Mouse (Mus musculus) left cerebral cortex, adult 8-10 months (tissue): ENCODE measurements around the gene Frmd4a. TPM values are rescaled to one million over a fixed set of nuclear protein-coding genes. Genes with fewer than 3 reads are reported as not detected.

Source experiments
- DNase-seq, 2 experiments: peaks; one replicate each; pipeline ENCODE4 v3.0.0; 2022; ENCODE audit warnings: low spot score in 2 of 2
- total RNA-seq, 4 experiments: library from RNA; stranded (reverse); gene quantifications; 2 replicates each; pipeline ENCODE4 v1.2.4; 2022

Gene Frmd4a
- total RNA-seq, 4 experiments from 2014 or later: 49.9 to 53.7 (median 53.6) TPM

DNA sequence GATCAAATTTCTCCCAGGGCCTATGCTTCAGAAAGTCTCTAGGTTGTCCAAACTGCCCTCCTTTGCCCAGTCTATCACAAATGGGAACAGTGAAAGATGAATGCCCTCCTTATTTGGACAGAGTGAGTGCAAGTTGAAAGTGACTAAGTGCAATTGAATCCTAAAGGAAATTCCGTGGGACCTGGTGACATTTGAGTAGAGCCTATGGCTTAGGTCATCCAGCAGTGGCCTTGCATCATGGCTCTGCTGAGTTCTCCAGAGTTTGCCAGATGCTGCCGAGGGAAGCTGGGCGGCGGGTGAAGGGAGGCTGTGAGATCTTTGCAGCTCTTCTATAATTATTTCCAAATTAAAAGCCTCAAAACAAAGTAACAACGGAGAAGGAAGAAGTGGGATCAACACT lies 459.8 kb downstream of the Frmd4a start:
- DNase-seq: no peak

DNA sequence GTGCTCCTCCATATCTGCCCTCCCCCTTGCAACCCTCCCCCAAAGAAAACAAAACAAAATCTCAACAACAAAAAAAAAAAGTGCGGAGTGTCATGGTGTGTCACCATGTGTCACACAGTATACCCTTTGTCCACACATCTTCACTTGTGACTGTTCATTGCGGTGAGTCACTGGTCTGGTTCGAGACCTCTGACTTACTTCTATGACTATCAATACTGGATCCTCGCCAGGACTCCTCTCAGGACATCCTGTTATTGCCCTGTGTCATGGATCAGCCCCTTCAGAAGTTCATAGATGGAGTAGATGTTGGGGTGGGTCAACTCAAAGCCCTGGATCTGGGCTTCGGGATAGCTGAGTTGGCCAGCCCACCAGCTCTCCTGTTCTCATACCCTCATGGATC lies 462.7 kb downstream of the Frmd4a start:
- no peak for DNase-seq

GRCm38 (mm10) chr2:4481154-4481553 lies 463.6 kb downstream of the Frmd4a start:
- DNase-seq: no peak

DNA sequence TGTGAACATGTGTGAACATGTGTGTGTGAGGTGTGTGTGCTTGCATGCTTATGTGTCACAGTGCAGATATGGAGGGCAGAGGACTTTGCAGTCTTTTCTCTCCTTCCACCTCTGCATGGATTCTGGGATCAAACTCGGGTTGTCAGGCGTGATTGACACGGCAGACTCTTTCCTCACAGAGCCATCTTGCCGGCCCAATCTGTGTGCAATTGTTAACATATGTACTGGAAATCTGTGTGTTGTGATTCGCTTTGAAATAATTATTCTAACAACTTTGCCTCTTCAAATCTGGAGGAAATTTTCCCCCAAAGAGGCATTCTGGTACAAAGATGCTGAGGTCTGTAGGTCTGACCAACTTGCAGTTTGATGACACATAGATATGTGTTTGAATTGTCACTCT lies 468.7 kb downstream of the Frmd4a start:
- DNase-seq: no peak

GRCm38 (mm10) chr2:4487280-4487679 lies 469.8 kb downstream of the Frmd4a start:
- no peak for DNase-seq

DNA sequence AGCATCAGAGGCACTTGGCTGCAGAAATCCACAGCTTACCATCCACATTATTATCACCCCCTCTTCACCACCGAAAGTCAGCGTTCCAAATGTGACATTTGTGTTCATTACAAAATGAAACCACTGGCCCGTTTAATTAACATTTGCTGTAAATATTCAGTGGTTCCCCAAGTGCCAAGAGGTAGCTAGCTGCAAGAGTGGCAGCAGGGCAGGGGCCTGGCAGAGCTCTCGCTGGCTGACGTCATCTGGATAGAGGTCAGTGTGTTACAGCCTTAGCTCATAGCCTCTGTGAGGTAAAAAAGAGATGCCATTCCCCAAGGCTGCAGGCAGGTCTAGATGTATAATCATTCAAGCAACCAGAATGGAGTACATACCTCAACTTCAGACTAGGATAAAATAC lies 473.3 kb downstream of the Frmd4a start:
- no peak for DNase-seq

DNA sequence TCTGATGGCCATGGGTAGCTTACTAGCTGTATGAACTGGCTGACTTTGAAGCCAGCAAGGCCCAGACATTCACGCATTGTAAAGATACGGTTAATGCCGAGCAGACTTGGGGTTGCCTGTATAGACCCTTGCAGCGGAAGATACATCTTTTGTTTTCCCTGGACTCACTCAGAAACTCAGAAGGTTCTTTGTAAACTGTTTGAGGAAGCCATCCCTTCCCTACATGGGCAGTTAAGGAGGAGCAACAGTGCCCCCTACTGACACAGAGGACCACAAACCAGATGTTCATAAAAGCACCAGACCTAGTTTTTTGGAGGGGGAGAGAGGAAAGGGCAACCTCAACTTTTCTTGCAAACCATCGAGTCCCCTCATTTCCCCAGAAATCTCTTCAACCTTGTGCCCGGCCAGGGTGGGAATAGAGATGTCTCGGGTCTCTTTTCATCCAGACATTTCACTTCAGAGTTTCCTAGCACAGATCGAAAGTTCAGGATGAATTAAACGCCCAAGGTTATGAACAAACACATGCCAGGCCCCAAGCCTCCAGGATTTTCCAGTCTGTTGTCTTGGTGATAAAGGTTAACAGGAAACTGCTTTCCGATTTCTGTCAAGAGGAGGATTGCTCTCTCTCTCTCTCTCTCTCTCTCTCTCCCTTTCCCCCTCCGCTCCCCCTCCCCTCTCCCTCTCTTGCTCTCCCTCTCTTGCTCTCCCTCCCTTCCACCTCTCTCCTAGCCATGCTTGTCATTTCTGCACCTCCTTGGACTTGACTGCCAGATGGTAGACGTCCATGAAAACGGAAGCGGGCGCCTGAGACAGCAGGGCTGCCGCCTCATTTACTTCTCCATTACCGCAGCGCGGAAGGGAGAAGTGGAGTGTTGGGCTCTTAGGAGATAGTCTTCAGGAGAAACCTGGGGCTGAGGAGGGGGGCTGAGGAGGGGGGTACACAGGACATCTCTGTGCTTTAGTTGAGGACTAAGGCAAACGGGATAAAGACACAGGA lies 475.3 kb downstream of the Frmd4a start:
- DNase-seq: peak in 1 of 2 experiments; percentile 59

- DNase-seq: no peak
These were observed 477.0 kb downstream of the Frmd4a start for GRCm38 (mm10) chr2:4494478-4494877.

DNA sequence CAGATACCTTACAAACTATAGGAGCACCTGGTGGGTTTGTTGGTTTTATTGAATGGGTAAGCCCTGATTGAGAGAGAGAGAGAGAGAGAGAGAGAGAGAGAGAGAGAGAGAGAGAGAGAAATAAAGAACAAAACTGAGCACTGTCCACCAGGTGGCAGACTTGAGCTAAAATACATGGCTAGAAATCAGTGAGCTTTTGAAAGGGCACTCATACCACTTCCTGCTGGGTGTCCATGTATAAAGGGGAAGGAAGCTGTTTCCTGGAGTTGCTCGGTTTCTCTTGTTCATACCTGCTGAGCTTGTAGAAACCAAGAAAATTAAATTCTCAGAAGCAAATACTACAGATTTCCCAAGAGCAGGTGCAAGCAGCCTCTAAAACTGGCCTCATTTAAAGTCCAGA lies 481.7 kb downstream of the Frmd4a start:
- no peak for DNase-seq

DNA sequence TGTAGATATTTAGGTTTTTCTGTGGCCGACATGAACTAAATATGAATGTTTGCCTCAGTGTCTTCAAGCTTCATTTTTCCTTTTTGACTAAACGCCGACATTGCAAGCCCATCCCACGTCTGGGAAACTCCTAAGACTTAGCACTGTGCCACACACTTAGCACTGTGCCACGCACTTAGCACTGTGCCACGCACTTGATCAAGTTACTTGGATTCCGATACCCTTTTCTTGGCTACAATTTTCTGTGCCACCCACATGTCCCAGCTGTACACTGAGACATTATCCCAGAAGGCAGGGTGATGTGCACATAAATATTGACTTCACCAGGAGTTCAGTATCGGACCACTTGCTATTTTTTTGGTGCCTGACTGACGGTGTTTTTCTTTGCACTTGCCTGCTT lies 482.4 kb downstream of the Frmd4a start:
- peak; percentile 15 to 68 for DNase-seq

GRCm38 (mm10) chr2:4501257-4502027 lies 483.9 kb downstream of the Frmd4a start:
- DNase-seq: no peak

GRCm38 (mm10) chr2:4504413-4504812 lies 486.9 kb downstream of the Frmd4a start:
- DNase-seq: peak in 1 of 2 experiments; percentile 79

GRCm38 (mm10) chr2:4505695-4506094 lies 488.2 kb downstream of the Frmd4a start:
- no peak for DNase-seq

GRCm38 (mm10) chr2:4506659-4507058 lies 489.1 kb downstream of the Frmd4a start:
- DNase-seq: no peak

DNA sequence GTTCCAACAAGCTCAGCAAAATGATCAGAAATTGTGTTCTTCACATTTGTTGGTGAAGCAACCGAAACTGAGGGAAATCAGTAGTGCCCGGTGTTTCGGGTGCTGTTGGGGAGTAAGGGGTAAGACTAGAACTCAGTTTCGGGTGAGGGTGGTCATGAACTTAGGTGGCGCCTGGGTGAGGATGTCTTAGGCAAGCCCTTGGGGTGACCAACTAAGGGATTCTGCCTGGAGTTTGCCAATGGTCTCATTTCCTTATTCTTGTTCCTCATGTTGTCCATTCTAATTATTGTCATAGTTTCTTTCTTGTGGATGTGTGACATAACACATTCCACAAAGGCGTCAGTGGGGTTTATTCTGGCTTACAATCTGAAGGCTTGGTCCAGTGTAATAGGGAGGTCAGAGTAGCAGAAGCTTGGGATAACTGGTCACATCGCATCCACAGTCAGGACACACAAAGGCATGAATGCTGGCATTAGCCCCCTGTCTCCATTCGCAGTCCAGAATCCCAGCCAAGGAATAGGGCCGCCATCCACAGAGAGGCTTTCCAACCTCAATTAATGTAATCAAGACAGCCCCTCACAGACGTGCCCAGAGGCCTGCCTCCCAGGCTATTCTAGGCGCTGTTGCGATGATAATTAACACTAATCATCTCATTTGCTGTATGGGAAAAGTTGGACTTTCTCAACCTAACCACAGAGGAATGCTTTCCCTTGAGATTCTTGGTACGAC lies 490.5 kb downstream of the Frmd4a start:
- DNase-seq: no peak

DNA sequence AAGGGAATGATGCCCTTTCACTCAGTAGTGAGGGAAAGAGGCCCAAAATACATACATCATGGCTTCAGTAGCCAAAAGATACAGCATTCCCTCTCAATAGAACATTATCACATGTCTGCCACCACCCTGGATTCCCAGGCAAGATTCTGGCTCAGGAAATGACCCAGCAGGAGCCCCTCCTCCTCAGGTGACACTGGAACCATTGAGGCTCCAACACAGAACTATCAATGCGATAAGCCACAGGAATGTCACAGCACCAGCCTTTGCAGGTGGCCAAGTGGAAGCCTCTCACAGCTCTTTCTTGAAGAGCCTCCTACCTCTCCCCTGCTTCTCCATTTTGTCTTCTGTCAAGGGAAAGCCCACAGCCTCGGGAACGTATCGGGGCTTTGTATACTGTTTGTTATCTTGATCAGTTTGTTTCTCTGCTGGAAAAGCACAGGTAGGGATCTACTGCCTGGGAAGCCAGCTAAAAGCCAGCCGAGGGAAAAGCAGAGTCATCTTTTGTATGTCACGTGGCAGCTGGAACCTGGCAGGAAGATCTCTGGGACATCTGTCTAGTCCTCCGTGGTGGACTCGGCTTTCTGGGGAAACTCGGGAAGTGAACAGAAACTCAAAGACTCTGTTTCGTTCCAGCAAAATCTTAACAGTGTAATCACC lies 491.6 kb downstream of the Frmd4a start:
- DNase-seq: no peak

DNA sequence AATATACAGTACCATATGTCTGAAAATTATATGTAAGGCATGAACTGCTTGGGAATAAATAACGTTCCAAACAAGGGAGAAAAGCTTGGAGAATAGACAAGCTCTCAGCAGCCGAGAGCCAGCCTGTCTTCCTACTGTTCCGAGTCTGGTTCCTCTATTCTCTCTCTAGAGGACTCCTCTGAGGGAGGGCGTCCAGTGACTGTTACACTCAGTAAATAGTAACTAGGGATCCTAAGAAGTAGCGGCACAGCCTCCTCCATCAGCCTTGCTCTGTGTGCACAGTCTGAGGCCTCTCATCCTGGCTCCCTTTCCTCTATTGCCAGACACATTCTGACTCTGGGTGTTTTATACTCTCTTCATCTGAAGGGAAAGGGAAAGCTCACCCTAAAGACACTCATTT lies 492.2 kb downstream of the Frmd4a start:
- DNase-seq: no peak

GRCm38 (mm10) chr2:4510208-4511079 lies 492.9 kb downstream of the Frmd4a start:
- no peak for DNase-seq

GRCm38 (mm10) chr2:4511080-4511386 lies 493.5 kb downstream of the Frmd4a start:
- DNase-seq: no peak

GRCm38 (mm10) chr2:4512607-4513006 lies 495.1 kb downstream of the Frmd4a start:
- no peak for DNase-seq
